Mouse (Mus musculus) bone marrow, adult 2 months (tissue): Measurements from ENCODE around the gene Maml3. TPM values are rescaled to one million over a fixed set of nuclear protein-coding genes. Genes with fewer than 3 reads are reported as not detected.

ENCODE experiments used
- H3K27ac ChIP-seq: fragments of 200-500 bp; 2 replicates; pipeline ENCODE4 v1.5.1; 2012; ENCODE audit warnings: low read depth, mild to moderate bottlenecking, control low read depth, inconsistent platforms, low read length; ENCODE audit not compliant: control insufficient read depth, poor library complexity, insufficient read depth
- H3K4me1 ChIP-seq: fragments of 200-500 bp; 2 replicates; pipeline ENCODE4 v1.6.1; 2011; ENCODE audit warnings: low read length; ENCODE audit not compliant: control insufficient read depth, insufficient read depth
- H3K4me3 ChIP-seq: fragments of 200-500 bp; replicated peaks from 2 replicates; pipeline ENCODE3; 2011; ENCODE audit warnings: mild to moderate bottlenecking, low read depth, low read length, control low read depth; ENCODE audit not compliant: control insufficient read depth
- CTCF ChIP-seq: fragments of 200-500 bp; IDR thresholded peaks from 2 replicates; pipeline ENCODE4 v1.5.1; 2011; ENCODE audit warnings: low read length, control low read depth; ENCODE audit not compliant: control insufficient read depth, insufficient read depth
- POLR2A ChIP-seq: fragments of 200-500 bp; IDR thresholded peaks from 2 replicates; pipeline ENCODE4 v1.6.1; 2011; ENCODE audit warnings: low read depth, mild to moderate bottlenecking, control low read depth, low read length, borderline replicate concordance; ENCODE audit not compliant: control insufficient read depth
- WGBS: fragments of 180-500 bp; shearing (Covaris S2); methylation state at CpG from one replicate; pipeline ENCODE4 v1.1.7; 2018; 5-methylcytosine and 5-hydroxymethylcytosine counted together
- polyA plus RNA-seq: library from polyadenylated mRNA; stranded (reverse); fragments of >200 nt; gene quantifications from 2 replicates; pipeline ENCODE4 v1.2.4, GENCODE M21; 2011; ENCODE audit warnings: low replicate concordance; ENCODE audit not compliant: missing spikeins, insufficient read depth, insufficient read length

Maml3 gene
- 1.4 and 4.9 TPM in 2 replicates for polyA plus RNA-seq

- Histone ChIP-seq H3K4me1 (no peaks in the 10 kb centered on the region), H3K27ac (peak within 1 kb of the TSS; percentile 81), H3K4me3 (peak within 1 kb of the TSS; percentile 82)
- WGBS: under 1% methylated on average over 48 of the region's 49 CpGs
- TF ChIP-seq CTCF: no peak
- TF ChIP-seq POLR2A: peak; percentile 63; the same call in 1 of the 2 replicates
These were observed at the start of gene Maml3 for GRCm38 (mm10) chr3:52104636-52105151. Gene Maml3, minus strand, starts transcription at chr3:52105076.

GRCm38 (mm10) chr3:52151155-52151554, 46.3 kb upstream of the Maml3 start:
- Histone ChIP-seq H3K27ac (no peak overlapping the region), H3K4me3 (no peak overlapping the region), H3K4me1 (no peaks in the 10 kb centered on the region)
- 60% methylated on average over 3 of the region's 3 CpGs for WGBS
- TF ChIP-seq CTCF: no peak
- TF ChIP-seq POLR2A: no peak

- no peaks in the 10 kb centered on the region for H3K4me1 ChIP-seq
- 71% methylated on average over 4 of the region's 4 CpGs for WGBS
- TF ChIP-seq CTCF (no peak), POLR2A (no peak)
- H3K4me3 ChIP-seq: no peak overlapping the region
- no peak overlapping the region for H3K27ac ChIP-seq
These were observed 43.4 kb upstream of the Maml3 start for GRCm38 (mm10) chr3:52148301-52148700.

GRCm38 (mm10) chr3:52144776-52145460, 40.0 kb upstream of the Maml3 start:
- Histone ChIP-seq H3K4me1 (no peaks in the 10 kb centered on the region), H3K27ac (no peak overlapping the region), H3K4me3 (no peak overlapping the region)
- TF ChIP-seq POLR2A (no peak), CTCF (no peak)
- WGBS: 81% methylated on average over 12 of the region's 12 CpGs

- Histone ChIP-seq H3K27ac (no peak overlapping the region), H3K4me1 (no peaks in the 10 kb centered on the region), H3K4me3 (no peak overlapping the region)
- TF ChIP-seq CTCF (no peak), POLR2A (no peak)
- 85% methylated on average over 7 of the region's 7 CpGs for WGBS
These were observed 38.1 kb upstream of the Maml3 start for GRCm38 (mm10) chr3:52143017-52143416.

GRCm38 (mm10) chr3:52140162-52140561, 35.3 kb upstream of the Maml3 start:
- TF ChIP-seq CTCF (no peak), POLR2A (no peak)
- WGBS: 62% methylated on average over 16 of the region's 16 CpGs
- H3K27ac ChIP-seq: no peak overlapping the region
- H3K4me3 ChIP-seq: no peak overlapping the region
- no peaks in the 10 kb centered on the region for H3K4me1 ChIP-seq

- TF ChIP-seq CTCF (no peak), POLR2A (no peak)
- Histone ChIP-seq H3K4me1 (no peaks in the 10 kb centered on the region), H3K4me3 (no peak overlapping the region), H3K27ac (no peak overlapping the region)
- 84% methylated on average over 3 of the region's 3 CpGs for WGBS
These were observed 20.5 kb upstream of the Maml3 start for GRCm38 (mm10) chr3:52125421-52125820.

- TF ChIP-seq POLR2A: no peak
- WGBS: 73% methylated on average over 4 of the region's 4 CpGs
- no peak overlapping the region for H3K27ac ChIP-seq
- no peak overlapping the region for H3K4me3 ChIP-seq
- H3K4me1 ChIP-seq: no peaks in the 10 kb centered on the region
These were observed 16.0 kb upstream of the Maml3 start for GRCm38 (mm10) chr3:52120858-52121257.
